Comparison of ENCODE assay signal across 8 mouse cellular contexts in the genomic region with DNA sequence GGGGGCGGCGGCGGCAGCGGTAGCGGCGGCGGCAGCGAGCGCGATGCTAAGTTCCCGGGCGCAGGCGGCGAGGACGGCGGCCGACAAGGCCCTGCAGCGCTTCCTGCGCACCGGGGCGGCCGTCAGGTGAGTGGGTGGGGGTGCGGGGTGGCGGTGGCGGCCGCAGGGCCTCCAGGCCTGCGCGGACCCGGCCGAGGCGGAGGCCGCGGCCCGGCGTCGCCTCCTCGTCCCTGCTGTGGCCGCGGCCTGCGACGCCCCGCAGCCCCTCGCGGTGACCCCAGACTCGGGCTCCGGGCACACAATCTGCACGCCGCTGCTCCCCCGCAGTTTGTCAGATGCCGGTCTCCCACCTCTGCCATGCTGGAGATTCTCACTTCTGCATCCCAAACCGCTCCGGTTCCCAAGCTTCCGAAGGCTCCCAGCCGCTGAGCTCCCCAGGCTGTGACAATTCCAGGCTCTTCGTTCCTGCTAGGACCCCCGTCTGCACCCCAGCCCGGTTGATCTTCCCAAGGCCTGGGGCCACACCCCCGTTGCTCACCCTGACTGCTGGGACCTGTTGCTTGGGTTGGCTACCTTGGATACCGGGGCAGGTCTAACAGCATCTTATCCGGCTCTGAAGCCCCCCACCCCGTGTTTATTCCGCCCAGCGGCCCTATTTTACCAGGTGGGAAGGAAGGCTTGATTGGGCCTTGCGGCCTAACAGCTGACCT. TPM values are rescaled to one million over a fixed set of nuclear protein-coding genes. Genes with fewer than 3 reads are reported as not detected.
DNase-seq lines count a peak whose midpoint lies in the region; ATAC-seq and TF ChIP-seq lines count a peak whose summit lies in the region.

No protein-coding gene starts in this region.

- no peaks in the 10 kb centered on the region for H3K9me3 ChIP-seq in forebrain, postnatal 0 days (ENCODE audit: low read length)
- no peaks in the 10 kb centered on the region for H3K9me3 ChIP-seq in liver, embryonic 14.5 days (ENCODE audit: control insufficient read depth, low read length)

- intact Hi-C loops in left cerebral cortex, postnatal 4 days (cut with DNase I): no loop called here

- WGBS in lung, adult 2 months: 3% methylated on average over 64 of the region's 64 CpGs
- 2% methylated on average over 47 of the region's 64 CpGs for WGBS in forebrain, postnatal 0 days
- WGBS in liver, embryonic 14.5 days (ENCODE audit: insufficient replicate concordance): 4% methylated on average over 59 of the region's 64 CpGs

- no peak for TF ChIP-seq EP300 in liver, embryonic 14.5 days (IDR thresholded peaks at IDR 0.05; ENCODE audit: low read depth)

- peak; percentile 53 for ATAC-seq in forebrain, postnatal 0 days
- peak; percentile 68 for ATAC-seq in liver, embryonic 14.5 days (ENCODE audit: insufficient read depth)

- no peak for TF ChIP-seq CTCF in lung, adult 2 months (IDR thresholded peaks at IDR 0.05; ENCODE audit: insufficient read depth, low read length)
- TF ChIP-seq CTCF in forebrain, postnatal 0 days (IDR thresholded peaks at IDR 0.05; ENCODE audit: low read depth): no peak
- no peak for TF ChIP-seq CTCF in liver, embryonic 14.5 days (IDR thresholded peaks at IDR 0.05; ENCODE audit: low read depth)

- TF ChIP-seq POLR2A in lung, adult 2 months (IDR thresholded peaks at IDR 0.05; ENCODE audit: borderline replicate concordance, extremely low read depth, low read depth, low read length): no peak

- H3K9ac ChIP-seq in forebrain, postnatal 0 days: peak overlapping the region; percentile 92
- peak overlapping the region; percentile 73 for H3K9ac ChIP-seq in liver, embryonic 14.5 days (replicated peaks)

- H3K36me3 ChIP-seq in forebrain, postnatal 0 days (ENCODE audit: insufficient read depth): peaks cover 16% of the 10 kb centered on the region; the same call in 1 of the 2 replicates
- no peaks in the 10 kb centered on the region for H3K36me3 ChIP-seq in liver, embryonic 14.5 days (replicated peaks; ENCODE audit: control insufficient read depth, insufficient read depth, low read depth)

- peak overlapping the region; percentile 77 for H3K27ac ChIP-seq in forebrain, postnatal 0 days (ENCODE audit: low read depth, low read length)
- H3K27ac ChIP-seq in liver, embryonic 14.5 days: no peak overlapping the region

- peak overlapping the region; percentile 96 for H3K4me2 ChIP-seq in forebrain, postnatal 0 days (ENCODE audit: low read depth)
- H3K4me2 ChIP-seq in liver, embryonic 14.5 days (ENCODE audit: low read depth): peak overlapping the region; percentile 74

- no peaks in the 10 kb centered on the region for H3K27me3 ChIP-seq in forebrain, postnatal 0 days (ENCODE audit: insufficient read depth, low read length)
- no peaks in the 10 kb centered on the region; the same call in 1 of the 2 replicates for H3K27me3 ChIP-seq in liver, embryonic 14.5 days (ENCODE audit: control insufficient read depth, insufficient read depth, low read length)

- H3K4me1 ChIP-seq in lung, adult 2 months (ENCODE audit: control insufficient read depth, insufficient read depth, low read length): peaks cover 5% of the 10 kb centered on the region
- H3K4me1 ChIP-seq in forebrain, postnatal 0 days (ENCODE audit: insufficient read depth): peaks cover 10% of the 10 kb centered on the region; the same call in 1 of the 2 replicates
- H3K4me1 ChIP-seq in liver, embryonic 14.5 days (replicated peaks; ENCODE audit: control insufficient read depth in 2 of 2, insufficient read depth in 2 of 2, low read length in 1 of 2): peaks cover 0 to 9% of the 10 kb centered on the region in 2 experiments; a peak in 3 of 4 replicates

- DNase-seq in lung, adult 2 months: no peak
- DNase-seq in lung, postnatal 14 days: no peak
- peak; percentile 15 for DNase-seq in brain, adult 2 months (ENCODE audit: low read depth, low spot score)
- no peak for DNase-seq in forebrain, postnatal 0 days
- no peak for DNase-seq in liver, embryonic 14.5 days (ENCODE audit: low read depth in 3 of 3, low spot score in 3 of 3)
- DNase-seq in left cerebral cortex, postnatal 4 days: no peak
- DNase-seq in layer of hippocampus, adult 18-20 months (ENCODE audit: low spot score in 2 of 2): no peak
- no peak for DNase-seq in adrenal gland, adult 18-20 months (ENCODE audit: low spot score in 2 of 2)

- H3K4me3 ChIP-seq in lung, adult 2 months (replicated peaks; ENCODE audit: extremely low read depth, low read depth, low read length): peak overlapping the region; percentile 60
- peak overlapping the region; percentile 88 for H3K4me3 ChIP-seq in forebrain, postnatal 0 days (ENCODE audit: low read depth, low read length)
- H3K4me3 ChIP-seq in liver, embryonic 14.5 days (ENCODE audit: insufficient read depth in 1 of 2, low read depth in 2 of 2, low read length in 2 of 2): peak overlapping the region; percentile 66 to 85

RNA-seq across cellular contexts. Expression of gene Svop, which starts 9.2 kb away (rescaled TPM):
- polyA plus RNA-seq in lung, adult 2 months (2012; rRNA removed): not detected in 2 replicates
- total RNA-seq in forebrain, postnatal 0 days (2014; rRNA removed): 153 and 177 TPM in 2 replicates
- polyA plus RNA-seq in forebrain, postnatal 0 days (2015; fragmentation: Nextera tagmentation; extraction: Ambion mirVana): 89.7 and 97.5 TPM in 2 replicates
- polyA plus RNA-seq in liver, embryonic 14.5 days (2012; rRNA removed): 0.11 TPM in 1 of 2 replicates, not detected in the other
- 0.06 TPM in 1 of 2 replicates, not detected in the other for polyA plus RNA-seq in liver, embryonic 14.5 days (2014; fragmentation: Nextera tagmentation; extraction: Ambion mirVana)
- total RNA-seq in left cerebral cortex, postnatal 4 days (2021): 100 to 1,000 TPM; 107 to 115 TPM
- 100 to 1,000 TPM; 171 to 176 TPM for total RNA-seq in layer of hippocampus, adult 18-20 months (2021)
- total RNA-seq in adrenal gland, adult 18-20 months (2021): 1 to 10 TPM; 2.9 TPM

RNA-seq across cellular contexts. Expression of gene Alkbh2, which starts 27.5 kb away (rescaled TPM):
- 7.7 and 8.6 TPM in 2 replicates for polyA plus RNA-seq in lung, adult 2 months (2012; rRNA removed)
- total RNA-seq in forebrain, postnatal 0 days (2014; rRNA removed): 4.6 and 5.8 TPM in 2 replicates
- 6.9 and 7.6 TPM in 2 replicates for polyA plus RNA-seq in forebrain, postnatal 0 days (2015; fragmentation: Nextera tagmentation; extraction: Ambion mirVana)
- 3.3 and 3.9 TPM in 2 replicates for polyA plus RNA-seq in liver, embryonic 14.5 days (2012; rRNA removed)
- 4.5 and 5.7 TPM in 2 replicates for polyA plus RNA-seq in liver, embryonic 14.5 days (2014; fragmentation: Nextera tagmentation; extraction: Ambion mirVana)
- total RNA-seq in left cerebral cortex, postnatal 4 days (2021): 1 to 10 TPM; 6.2 to 6.9 TPM
- total RNA-seq in layer of hippocampus, adult 18-20 months (2021): 1 to 10 TPM; 4.6 TPM
- total RNA-seq in adrenal gland, adult 18-20 months (2021): 1 to 10 TPM; 6.3 to 8.1 TPM

RNA-seq across cellular contexts. Expression of gene Ung, which starts 29.6 kb away (rescaled TPM):
- 2.2 and 3.0 TPM in 2 replicates for polyA plus RNA-seq in lung, adult 2 months (2012; rRNA removed)
- total RNA-seq in forebrain, postnatal 0 days (2014; rRNA removed): 6.7 and 7.8 TPM in 2 replicates
- 7.5 and 9.1 TPM in 2 replicates for polyA plus RNA-seq in forebrain, postnatal 0 days (2015; fragmentation: Nextera tagmentation; extraction: Ambion mirVana)
- polyA plus RNA-seq in liver, embryonic 14.5 days (2012; rRNA removed): 13.1 and 13.3 TPM in 2 replicates
- 11.0 and 11.4 TPM in 2 replicates for polyA plus RNA-seq in liver, embryonic 14.5 days (2014; fragmentation: Nextera tagmentation; extraction: Ambion mirVana)
- total RNA-seq in left cerebral cortex, postnatal 4 days (2021): 1 to 10 TPM; 5.6 to 6.0 TPM
- total RNA-seq in layer of hippocampus, adult 18-20 months (2021): 1 to 10 TPM; 2.0 to 2.6 TPM
- total RNA-seq in adrenal gland, adult 18-20 months (2021): 1 to 10 TPM; 2.8 to 4.1 TPM

RNA-seq across cellular contexts. Expression of gene Usp30, which starts 35.3 kb away (rescaled TPM):
- 17.0 and 19.7 TPM in 2 replicates for polyA plus RNA-seq in lung, adult 2 months (2012; rRNA removed)
- total RNA-seq in forebrain, postnatal 0 days (2014; rRNA removed): 28.5 and 47.7 TPM in 2 replicates
- 14.4 and 18.0 TPM in 2 replicates for polyA plus RNA-seq in forebrain, postnatal 0 days (2015; fragmentation: Nextera tagmentation; extraction: Ambion mirVana)
- polyA plus RNA-seq in liver, embryonic 14.5 days (2012; rRNA removed): 3.7 and 3.9 TPM in 2 replicates
- polyA plus RNA-seq in liver, embryonic 14.5 days (2014; fragmentation: Nextera tagmentation; extraction: Ambion mirVana): 2.0 and 2.1 TPM in 2 replicates
- total RNA-seq in left cerebral cortex, postnatal 4 days (2021): 10 to 100 TPM; 31.6 to 34.8 TPM
- total RNA-seq in layer of hippocampus, adult 18-20 months (2021): 10 to 100 TPM; 39.9 to 42.2 TPM
- 10 to 100 TPM; 29.5 to 31.2 TPM for total RNA-seq in adrenal gland, adult 18-20 months (2021)

RNA-seq across cellular contexts. Expression of gene Acacb, which starts 45.8 kb away (rescaled TPM):
- 20.0 and 37.5 TPM in 2 replicates for polyA plus RNA-seq in lung, adult 2 months (2012; rRNA removed)
- 2.0 and 4.0 TPM in 2 replicates for total RNA-seq in forebrain, postnatal 0 days (2014; rRNA removed)
- polyA plus RNA-seq in forebrain, postnatal 0 days (2015; fragmentation: Nextera tagmentation; extraction: Ambion mirVana): 2.7 and 4.3 TPM in 2 replicates
- polyA plus RNA-seq in liver, embryonic 14.5 days (2012; rRNA removed): 0.22 and 0.29 TPM in 2 replicates
- 0.20 and 0.44 TPM in 2 replicates for polyA plus RNA-seq in liver, embryonic 14.5 days (2014; fragmentation: Nextera tagmentation; extraction: Ambion mirVana)
- 1 to 10 TPM; 2.4 to 3.8 TPM for total RNA-seq in left cerebral cortex, postnatal 4 days (2021)
- 1 to 10 TPM; 6.4 to 6.5 TPM for total RNA-seq in layer of hippocampus, adult 18-20 months (2021)
- 100 to 1,000 TPM; 130 to 232 TPM for total RNA-seq in adrenal gland, adult 18-20 months (2021)

Comparison
In these comparisons a context has a peak if more than half of its experiments do, and no peak if none do; other contexts are left out.
1. RNA of gene Svop, which starts 9.2 kb away (total RNA-seq): 153 to 177 TPM in forebrain, postnatal 0 days, 171 to 176 TPM in layer of hippocampus, adult 18-20 months and 107 to 115 TPM in left cerebral cortex, postnatal 4 days; 2.9 TPM in adrenal gland, adult 18-20 months; every median in the first group is over 10 times any median in the second.
2. Peak in every context shown above with its lines, with median percentiles within 50 percentile points of each other: H3K4me3 ChIP-seq.